Mouse (Mus musculus) stomach, postnatal 0 days (tissue): ENCODE data around the gene Nxpe2.

Experiments used
- CTCF ChIP-seq: IDR thresholded peaks from 2 replicates; pipeline ENCODE4 v1.5.1; 2016; ENCODE audit warnings: antibody characterized with exemption, low read depth, mild to moderate bottlenecking, moderate library complexity
- EP300 ChIP-seq: optimal IDR thresholded peaks from 2 replicates; pipeline ENCODE3; 2016; ENCODE audit warnings: antibody characterized with exemption

DNA sequence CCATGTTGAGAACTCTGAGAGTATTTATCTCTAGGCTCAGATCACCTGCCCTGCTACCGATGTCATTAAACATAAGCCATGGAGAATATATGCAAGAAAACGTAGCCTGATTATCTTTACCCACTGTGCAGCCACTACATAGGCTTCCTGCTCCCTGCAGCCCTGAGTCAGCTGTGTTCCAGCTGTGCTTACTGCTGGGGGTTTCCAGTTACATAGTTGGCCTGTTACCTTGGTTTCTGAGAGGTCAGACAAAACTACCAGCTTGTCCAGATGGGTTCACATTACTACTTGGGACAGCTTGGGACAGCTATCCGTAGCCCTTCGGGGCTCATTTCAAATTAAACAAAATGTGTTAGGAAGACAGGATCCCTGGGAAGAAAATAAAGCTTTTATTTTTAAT, 868 bp upstream of the Nxpe2 start:
- TF ChIP-seq CTCF (no peak), EP300 (no peak)
